12 mouse cellular contexts compared by ENCODE assay signal in genomic region chr4:65278451-65279271, GRCm38 (mm10).
DNase-seq lines count a peak whose midpoint lies in the region; ATAC-seq and TF ChIP-seq lines count a peak whose summit lies in the region.
"Had no signal": no experiment of that assay in that cellular context is flagged by ENCODE, and none has a peak within 500 bp of the region (broad histone marks: within the 10 kb centered on the region; RNA-seq: fewer than 3 reads in every experiment).

No protein-coding gene starts in this region.

- H3K9me3 ChIP-seq in hindbrain, embryonic 11.5 days (ENCODE audit: control insufficient read depth, low read length), result no peaks in the 10 kb centered on the region
- H3K9me3 ChIP-seq in hindbrain, postnatal 0 days (ENCODE audit: low read length), result no peaks in the 10 kb centered on the region
- no peaks in the 10 kb centered on the region for H3K9me3 ChIP-seq in embryonic facial prominence, embryonic 11.5 days (replicated peaks; ENCODE audit: control insufficient read depth, low read length)
- no peaks in the 10 kb centered on the region for H3K9me3 ChIP-seq in neural tube, embryonic 11.5 days (ENCODE audit: control insufficient read depth, low read length)
- H3K9me3 ChIP-seq: hindbrain, embryonic 15.5 days had no signal

- no peak overlapping the region for H3K4me3 ChIP-seq in hindbrain, embryonic 11.5 days (ENCODE audit: low read depth, low read length)
- no peak overlapping the region for H3K4me3 ChIP-seq in hindbrain, postnatal 0 days (ENCODE audit: low read length)
- no peak overlapping the region for H3K4me3 ChIP-seq in embryonic facial prominence, embryonic 11.5 days (ENCODE audit: low read depth, low read length)
- no peak overlapping the region for H3K4me3 ChIP-seq in neural tube, embryonic 11.5 days (ENCODE audit: low read depth, low read length)
- H3K4me3 ChIP-seq: hindbrain, embryonic 15.5 days; layer of hippocampus, adult 2 months had no signal

- H3K4me1 ChIP-seq in hindbrain, embryonic 11.5 days (replicated peaks; ENCODE audit: control insufficient read depth, insufficient read depth, low read length), result no peaks in the 10 kb centered on the region; the same call in 1 of the 2 replicates
- H3K4me1 ChIP-seq in hindbrain, postnatal 0 days (ENCODE audit: insufficient read depth, low read length), result no peaks in the 10 kb centered on the region
- H3K4me1 ChIP-seq in embryonic facial prominence, embryonic 11.5 days (ENCODE audit: control insufficient read depth, insufficient read depth, low read length), result peaks cover 4% of the 10 kb centered on the region
- H3K4me1 ChIP-seq in neural tube, embryonic 11.5 days (ENCODE audit: control insufficient read depth, insufficient read depth, low read length), result peaks cover 11% of the 10 kb centered on the region

- peak; percentile 27 for DNase-seq in hindbrain, embryonic 11.5 days (ENCODE audit: low spot score)
- no peak for DNase-seq in hindbrain, postnatal 0 days (ENCODE audit: low spot score)
- DNase-seq in embryonic facial prominence, embryonic 11.5 days (ENCODE audit: low spot score), result peak; percentile 68
- DNase-seq in hindlimb bud, embryonic 11.5 days (ENCODE audit: extremely low spot score, low read depth, low spot score), result peak; percentile 58
- DNase-seq in neural tube, embryonic 11.5 days (ENCODE audit: low spot score), result peak; percentile 37
- DNase-seq in ovary, postnatal 10 days (ENCODE audit: low spot score), result no peak
- DNase-seq in thymus, postnatal 10 days (ENCODE audit: low spot score in 2 of 2), result no peak
- no peak for DNase-seq in spleen, postnatal 14 days (ENCODE audit: low spot score in 2 of 2)
- DNase-seq: cerebellum, postnatal 36 days; lung, embryonic 14.5 days had no signal

- H3K4me2 ChIP-seq in hindbrain, embryonic 11.5 days (replicated peaks; ENCODE audit: low read depth, low read length), result no peak overlapping the region
- no peak overlapping the region for H3K4me2 ChIP-seq in hindbrain, postnatal 0 days (ENCODE audit: low read depth, low read length)
- H3K4me2 ChIP-seq in embryonic facial prominence, embryonic 11.5 days (ENCODE audit: low read depth, low read length), result no peak overlapping the region
- no peak overlapping the region for H3K4me2 ChIP-seq in neural tube, embryonic 11.5 days (ENCODE audit: low read depth)
- H3K4me2 ChIP-seq: hindbrain, embryonic 15.5 days; lung, embryonic 14.5 days had no signal

- no peak for TF ChIP-seq CTCF in hindbrain, postnatal 0 days (IDR thresholded peaks at IDR 0.05; ENCODE audit: low read depth)

- H3K27me3 ChIP-seq in hindbrain, embryonic 11.5 days (ENCODE audit: control insufficient read depth, insufficient read depth, low read length), result no peaks in the 10 kb centered on the region
- H3K27me3 ChIP-seq in hindbrain, postnatal 0 days (ENCODE audit: insufficient read depth, low read length), result no peaks in the 10 kb centered on the region
- H3K27me3 ChIP-seq in embryonic facial prominence, embryonic 11.5 days (ENCODE audit: control insufficient read depth, insufficient read depth, low read length), result no peaks in the 10 kb centered on the region
- no peaks in the 10 kb centered on the region for H3K27me3 ChIP-seq in neural tube, embryonic 11.5 days (ENCODE audit: control insufficient read depth, insufficient read depth, low read length)
- H3K27me3 ChIP-seq: hindbrain, embryonic 15.5 days had no signal

- ATAC-seq in hindbrain, embryonic 11.5 days (ENCODE audit: low FRiP score), result peak; percentile 68
- no peak for ATAC-seq in hindbrain, postnatal 0 days
- ATAC-seq in embryonic facial prominence, embryonic 11.5 days (replicated peaks; ENCODE audit: insufficient number of reproducible peaks, low FRiP score, low TSS enrichment, low read depth), result peak; percentile 95
- peak; percentile 53; the same call in 1 of the 2 replicates for ATAC-seq in neural tube, embryonic 11.5 days (ENCODE audit: insufficient read depth, low FRiP score, low TSS enrichment)

- no peak overlapping the region for H3K9ac ChIP-seq in hindbrain, embryonic 11.5 days (ENCODE audit: low read depth, low read length)
- H3K9ac ChIP-seq in hindbrain, postnatal 0 days (replicated peaks; ENCODE audit: low read length), result no peak overlapping the region
- H3K9ac ChIP-seq in embryonic facial prominence, embryonic 11.5 days (replicated peaks; ENCODE audit: low read length), result no peak overlapping the region
- H3K9ac ChIP-seq in neural tube, embryonic 11.5 days (ENCODE audit: low read length), result no peak overlapping the region
- H3K9ac ChIP-seq: hindbrain, embryonic 15.5 days; lung, embryonic 14.5 days had no signal

- H3K27ac ChIP-seq in hindbrain, embryonic 11.5 days (ENCODE audit: low read depth, low read length), result no peak overlapping the region
- no peak overlapping the region for H3K27ac ChIP-seq in hindbrain, postnatal 0 days
- H3K27ac ChIP-seq in embryonic facial prominence, embryonic 11.5 days (replicated peaks; ENCODE audit: low read depth, low read length), result no peak overlapping the region
- H3K27ac ChIP-seq in neural tube, embryonic 11.5 days (ENCODE audit: low read depth, low read length), result no peak overlapping the region
- H3K27ac ChIP-seq: hindbrain, embryonic 15.5 days; layer of hippocampus, adult 2 months had no signal

- WGBS in hindbrain, embryonic 11.5 days, result 29% methylated on average over 10 of the region's 10 CpGs
- WGBS in hindbrain, postnatal 0 days, result 43% methylated on average over 10 of the region's 10 CpGs
- WGBS in embryonic facial prominence, embryonic 11.5 days, result 15% methylated on average over 10 of the region's 10 CpGs
- WGBS in neural tube, embryonic 11.5 days, result 24% methylated on average over 10 of the region's 10 CpGs

- no peaks in the 10 kb centered on the region for H3K36me3 ChIP-seq in hindbrain, embryonic 11.5 days (ENCODE audit: control insufficient read depth, insufficient read depth, low read length)
- no peaks in the 10 kb centered on the region for H3K36me3 ChIP-seq in hindbrain, postnatal 0 days (ENCODE audit: insufficient read depth, low read length)
- H3K36me3 ChIP-seq in embryonic facial prominence, embryonic 11.5 days (replicated peaks; ENCODE audit: control insufficient read depth, insufficient read depth, low read depth, low read length), result no peaks in the 10 kb centered on the region
- no peaks in the 10 kb centered on the region for H3K36me3 ChIP-seq in neural tube, embryonic 11.5 days (ENCODE audit: control insufficient read depth, insufficient read depth, low read length)
- H3K36me3 ChIP-seq: hindbrain, embryonic 15.5 days had no signal

Comparison
In these comparisons a context has a peak if more than half of its experiments do, and no peak if none do; other contexts are left out.
1. DNase-seq: peak in hindbrain, embryonic 11.5 days (single experiment), embryonic facial prominence, embryonic 11.5 days (single experiment), hindlimb bud, embryonic 11.5 days (single experiment) and neural tube, embryonic 11.5 days (single experiment); none in hindbrain, postnatal 0 days (single experiment), ovary, postnatal 10 days (single experiment), thymus, postnatal 10 days (0 of 2) and spleen, postnatal 14 days (0 of 2).